In the genomic region with DNA sequence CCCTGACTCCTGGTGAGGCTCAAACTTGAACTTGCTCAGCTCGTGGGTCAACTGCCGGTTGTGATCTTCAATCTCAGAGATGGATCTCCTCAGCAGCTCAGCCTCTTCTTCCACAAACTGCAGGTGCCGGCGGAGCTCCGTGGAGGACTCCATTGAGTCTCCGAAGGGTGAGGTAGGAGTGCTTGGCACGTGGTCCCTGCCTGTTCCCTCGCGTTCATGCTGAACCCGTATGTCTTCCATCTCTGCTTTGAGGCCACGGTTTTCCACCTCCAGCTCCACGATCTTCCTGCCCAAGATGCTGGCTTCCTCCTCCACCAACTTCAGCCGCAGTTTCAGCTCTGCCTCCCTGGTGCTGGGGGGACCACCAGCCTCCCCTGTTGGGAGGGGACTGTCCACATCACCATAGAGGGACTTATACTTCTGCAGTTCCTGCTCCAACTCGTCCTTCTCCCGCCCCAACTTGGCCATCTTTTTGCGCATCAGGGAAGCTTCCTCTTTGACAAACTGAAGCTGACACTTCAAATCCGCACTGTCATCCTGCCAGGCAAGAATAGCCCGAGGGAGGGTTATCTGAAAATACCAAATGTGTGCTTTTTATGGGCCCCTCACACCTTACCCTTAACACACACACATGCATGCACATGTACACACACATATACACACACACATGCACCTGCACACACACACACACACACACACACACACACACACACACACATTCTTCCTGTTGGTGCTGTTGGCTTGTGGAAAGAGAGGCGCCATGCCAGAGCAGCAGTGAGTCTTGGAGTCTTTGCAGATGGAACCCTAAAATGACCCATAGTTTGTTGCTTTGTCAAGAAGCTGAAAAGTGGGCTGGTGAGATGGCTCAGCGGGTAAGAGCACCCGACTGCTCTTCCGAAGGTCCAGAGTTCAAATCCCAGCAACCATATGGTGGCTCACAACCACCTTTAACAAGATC, we compare ENCODE assay signal across 21 mouse cellular contexts.
DNase-seq lines count a peak whose midpoint lies in the region; ATAC-seq and TF ChIP-seq lines count a peak whose summit lies in the region.
"Had no signal": no experiment of that assay in that cellular context is flagged by ENCODE, and none has a peak within 500 bp of the region (broad histone marks: within the 10 kb centered on the region; RNA-seq: fewer than 3 reads in every experiment).

No protein-coding gene starts in this region.

- TF ChIP-seq POLR2A in lung, adult 2 months (IDR thresholded peaks at IDR 0.05; ENCODE audit: borderline replicate concordance, extremely low read depth, low read depth, low read length) = no peak

- H3K4me3 ChIP-seq in gastrocnemius, adult 2 months = no peak overlapping the region
- no peak overlapping the region for H3K4me3 ChIP-seq in lung, adult 2 months (replicated peaks; ENCODE audit: extremely low read depth, low read depth, low read length)
- H3K4me3 ChIP-seq: embryonic facial prominence, embryonic 12.5 days; forebrain, embryonic 15.5 days; hindbrain, embryonic 13.5 days; limb, embryonic 13.5 days; midbrain, embryonic 12.5 days; neural tube, embryonic 13.5 days had no signal

- peaks cover 3% of the 10 kb centered on the region; the same call in 1 of the 2 replicates for H3K4me1 ChIP-seq in lung, adult 2 months (ENCODE audit: control insufficient read depth, insufficient read depth, low read length)
- H3K4me1 ChIP-seq: hindbrain, embryonic 13.5 days had no signal

- no peak for DNase-seq in frontal cortex, postnatal 36 days (ENCODE audit: low spot score in 2 of 2)
- DNase-seq in brain, adult 2 months (ENCODE audit: low read depth, low spot score) = peak; percentile 86
- peak; percentile 76 for DNase-seq in cerebellum, adult 8-10 months
- peak; percentile 84 to 87 for DNase-seq in cerebellum, postnatal 25 days
- no peak for DNase-seq in kidney, postnatal 10 days
- no peak for DNase-seq in gastrocnemius, adult 2 months
- no peak for DNase-seq in lung, adult 2 months
- DNase-seq: adrenal gland, postnatal 25 days; gastrocnemius, postnatal 10 days; heart, adult 18-20 months; heart, postnatal 36 days; kidney, adult 9 months; lung, postnatal 36 days had no signal

- 90% methylated on average over 22 of the region's 22 CpGs for WGBS in lung, adult 2 months

- intact Hi-C loops in gastrocnemius, adult 2 months (cut with DNase I) = no loop called here

- ATAC-seq in frontal cortex, adult (ENCODE audit: low TSS enrichment) = peak; percentile 12; the same call in 1 of the 2 replicates
- ATAC-seq: forebrain, embryonic 15.5 days; intestine, postnatal 0 days had no signal

- TF ChIP-seq CTCF in gastrocnemius, adult 2 months (IDR thresholded peaks at IDR 0.05) = no peak
- TF ChIP-seq CTCF in lung, adult 2 months (IDR thresholded peaks at IDR 0.05; ENCODE audit: insufficient read depth, low read length) = no peak

- H3K27ac ChIP-seq in gastrocnemius, adult 2 months = no peak overlapping the region
- H3K27ac ChIP-seq: embryonic facial prominence, embryonic 12.5 days; forebrain, embryonic 15.5 days; hindbrain, embryonic 13.5 days; limb, embryonic 13.5 days; midbrain, embryonic 12.5 days; neural tube, embryonic 13.5 days had no signal

Comparison
In these comparisons a context has a peak if more than half of its experiments do, and no peak if none do; other contexts are left out.
1. DNase-seq: peak in brain, adult 2 months (single experiment), cerebellum, adult 8-10 months (single experiment) and cerebellum, postnatal 25 days (2 of 2); none in frontal cortex, postnatal 36 days (0 of 2), kidney, postnatal 10 days (single experiment), gastrocnemius, adult 2 months (single experiment) and lung, adult 2 months (single experiment).